Mouse (Mus musculus): Measurements from ENCODE around the gene E130218I03Rik. TPM values are rescaled to one million over a fixed set of nuclear protein-coding genes. Genes with fewer than 3 reads are reported as not detected.

E130218I03Rik gene
- polyA plus RNA-seq, 2 experiments: not detected

GRCm38 (mm10) chr4:134249651-134250050, 6.2 kb downstream of the E130218I03Rik start:
- Histone ChIP-seq H3K9me3 (ENCODE audit: control insufficient read depth, low read length) (no peaks in the 10 kb centered on the region), H3K36me3 (replicated peaks; ENCODE audit: control insufficient read depth, insufficient read depth, low read depth) (no peaks in the 10 kb centered on the region), H3K9ac (replicated peaks) (no peak overlapping the region), H3K4me1 (replicated peaks; ENCODE audit: control insufficient read depth in 2 of 2, insufficient read depth in 2 of 2, low read length in 1 of 2) (peaks cover under 1 to 12% of the 10 kb centered on the region in 2 experiments; a peak in 3 of 4 replicates), H3K4me3 (ENCODE audit: insufficient read depth in 1 of 2, low read depth in 2 of 2, low read length in 2 of 2) (peak overlapping the region in 1 of 2 experiments; percentile 29; a peak in 2 of 4 replicates), H3K4me2 (ENCODE audit: low read depth) (peak overlapping the region; percentile 55), H3K27me3 (ENCODE audit: control insufficient read depth, insufficient read depth, low read length) (peaks cover 71% of the 10 kb centered on the region), H3K27ac (no peak overlapping the region)
- TF ChIP-seq CTCF (IDR thresholded peaks at IDR 0.05; ENCODE audit: low read depth) (peak; percentile 85), EP300 (IDR thresholded peaks at IDR 0.05; ENCODE audit: low read depth) (no peak)
- no peak for DNase-seq (ENCODE audit: low read depth in 3 of 3, low spot score in 3 of 3)
- 4% methylated on average over 30 of the region's 30 CpGs for WGBS (ENCODE audit: insufficient replicate concordance)
- no peak for ATAC-seq (ENCODE audit: insufficient read depth)

GRCm38 (mm10) chr4:134250116-134250929, 6.9 kb downstream of the E130218I03Rik start:
- H3K27ac ChIP-seq: no peak overlapping the region
- H3K4me2 ChIP-seq (ENCODE audit: low read depth): peak overlapping the region; percentile 61
- TF ChIP-seq CTCF (IDR thresholded peaks at IDR 0.05; ENCODE audit: low read depth): no peak
- H3K9ac ChIP-seq (replicated peaks): no peak overlapping the region
- H3K4me1 ChIP-seq (replicated peaks; ENCODE audit: control insufficient read depth in 2 of 2, insufficient read depth in 2 of 2, low read length in 1 of 2): peaks cover 0 to 13% of the 10 kb centered on the region in 2 experiments; a peak in 2 of 4 replicates
- no peak overlapping the region; a peak in 1 of 4 replicates for H3K4me3 ChIP-seq (ENCODE audit: insufficient read depth in 1 of 2, low read depth in 2 of 2, low read length in 2 of 2)
- no peak for ATAC-seq (ENCODE audit: insufficient read depth)
- no peaks in the 10 kb centered on the region for H3K36me3 ChIP-seq (replicated peaks; ENCODE audit: control insufficient read depth, insufficient read depth, low read depth)
- peaks cover 78% of the 10 kb centered on the region for H3K27me3 ChIP-seq (ENCODE audit: control insufficient read depth, insufficient read depth, low read length)
- 12% methylated on average over 27 of the region's 27 CpGs for WGBS (ENCODE audit: insufficient replicate concordance)
- DNase-seq (ENCODE audit: low read depth in 3 of 3, low spot score in 3 of 3): no peak
- no peaks in the 10 kb centered on the region for H3K9me3 ChIP-seq (ENCODE audit: control insufficient read depth, low read length)

- peaks cover 0 to 16% of the 10 kb centered on the region in 2 experiments; a peak in 2 of 4 replicates for H3K4me1 ChIP-seq (replicated peaks; ENCODE audit: control insufficient read depth in 2 of 2, insufficient read depth in 2 of 2, low read length in 1 of 2)
- no peaks in the 10 kb centered on the region for H3K36me3 ChIP-seq (replicated peaks; ENCODE audit: control insufficient read depth, insufficient read depth, low read depth)
- no peak overlapping the region for H3K9ac ChIP-seq (replicated peaks)
- no peak for ATAC-seq (ENCODE audit: insufficient read depth)
- TF ChIP-seq EP300 (IDR thresholded peaks at IDR 0.05; ENCODE audit: low read depth): no peak
- no peak for TF ChIP-seq CTCF (IDR thresholded peaks at IDR 0.05; ENCODE audit: low read depth)
- DNase-seq (ENCODE audit: low read depth in 3 of 3, low spot score in 3 of 3): no peak
- H3K9me3 ChIP-seq (ENCODE audit: control insufficient read depth, low read length): no peaks in the 10 kb centered on the region
- peak overlapping the region in 1 of 2 experiments; percentile 2; a peak in 2 of 4 replicates for H3K4me3 ChIP-seq (ENCODE audit: insufficient read depth in 1 of 2, low read depth in 2 of 2, low read length in 2 of 2)
- H3K27ac ChIP-seq: no peak overlapping the region
- H3K4me2 ChIP-seq (ENCODE audit: low read depth): peak overlapping the region; percentile 61
- H3K27me3 ChIP-seq (ENCODE audit: control insufficient read depth, insufficient read depth, low read length): peaks cover 83% of the 10 kb centered on the region
- 19% methylated on average over 10 of the region's 10 CpGs for WGBS (ENCODE audit: insufficient replicate concordance)
Observed at GRCm38 (mm10) chr4:134250930-134251240, 7.4 kb downstream of the E130218I03Rik start.

GRCm38 (mm10) chr4:134251241-134252130, 8.0 kb downstream of the E130218I03Rik start:
- no peak overlapping the region for H3K9ac ChIP-seq (replicated peaks)
- ATAC-seq (ENCODE audit: insufficient read depth) (peak; percentile 34; the same call in 1 of the 2 replicates), DNase-seq (ENCODE audit: low read depth in 3 of 3, low spot score in 3 of 3) (no peak)
- peaks cover 0 to 18% of the 10 kb centered on the region in 2 experiments; a peak in 2 of 4 replicates for H3K4me1 ChIP-seq (replicated peaks; ENCODE audit: control insufficient read depth in 2 of 2, insufficient read depth in 2 of 2, low read length in 1 of 2)
- peak overlapping the region; percentile 61 for H3K4me2 ChIP-seq (ENCODE audit: low read depth)
- no peaks in the 10 kb centered on the region for H3K9me3 ChIP-seq (ENCODE audit: control insufficient read depth, low read length)
- WGBS (ENCODE audit: insufficient replicate concordance): 1% methylated on average over 91 of the region's 91 CpGs
- no peak overlapping the region for H3K27ac ChIP-seq
- TF ChIP-seq EP300 (IDR thresholded peaks at IDR 0.05; ENCODE audit: low read depth) (no peak), CTCF (IDR thresholded peaks at IDR 0.05; ENCODE audit: low read depth) (no peak)
- H3K36me3 ChIP-seq (replicated peaks; ENCODE audit: control insufficient read depth, insufficient read depth, low read depth): no peaks in the 10 kb centered on the region
- peaks cover 84% of the 10 kb centered on the region for H3K27me3 ChIP-seq (ENCODE audit: control insufficient read depth, insufficient read depth, low read length)
- H3K4me3 ChIP-seq (ENCODE audit: insufficient read depth in 1 of 2, low read depth in 2 of 2, low read length in 2 of 2): peak overlapping the region; percentile 2 to 43; a peak in 3 of 4 replicates
